Mouse (Mus musculus) liver, embryonic 12.5 days (tissue): ENCODE measurements around the gene Loxl3. TPM values are rescaled to one million over a fixed set of nuclear protein-coding genes. Genes with fewer than 3 reads are reported as not detected.

Experiments used
- ATAC-seq: fragments of 200-750 bp; cut with Nextera tagmentation; 2 replicates; pipeline ENCODE4 v1.8.0; 2017; ENCODE audit warnings: moderate number of reproducible peaks, mild to moderate bottlenecking, moderate library complexity
- H3K27ac ChIP-seq: fragments of 300-500 bp; sonication (generic); 2 replicates; pipeline ENCODE4 v1.5.1; 2016; ENCODE audit warnings: mild to moderate bottlenecking
- H3K27me3 ChIP-seq: fragments of 300-500 bp; sonication (generic); replicated peaks from 2 replicates; pipeline ENCODE4 v1.6.1; 2016; ENCODE audit warnings: mild to moderate bottlenecking, moderate library complexity
- H3K36me3 ChIP-seq: fragments of 300-500 bp; sonication (generic); 2 replicates; pipeline ENCODE4 v1.6.1; 2016; ENCODE audit warnings: mild to moderate bottlenecking, moderate library complexity
- H3K4me1 ChIP-seq: fragments of 300-500 bp; sonication (generic); 2 replicates; pipeline ENCODE4 v1.6.1; 2016
- H3K4me2 ChIP-seq: fragments of 300-500 bp; sonication (generic); 2 replicates; pipeline ENCODE4 v1.6.1; 2016; ENCODE audit warnings: mild to moderate bottlenecking, moderate library complexity
- H3K4me3 ChIP-seq: fragments of 300-500 bp; sonication (generic); 2 replicates; pipeline ENCODE4 v1.5.1; 2016; ENCODE audit warnings: mild to moderate bottlenecking, moderate library complexity
- H3K9ac ChIP-seq: fragments of 300-500 bp; sonication (generic); 2 replicates; pipeline ENCODE4 v1.6.1; 2016; ENCODE audit warnings: mild to moderate bottlenecking, moderate library complexity
- H3K9me3 ChIP-seq: fragments of 300-500 bp; sonication (generic); replicated peaks from 2 replicates; pipeline ENCODE4 v1.6.1; 2016; ENCODE audit warnings: mild to moderate bottlenecking, moderate library complexity
- WGBS: fragments of 180-500 bp; shearing (Covaris S2); methylation state at CpG from one replicate; pipeline ENCODE4 v1.1.7; 2016; ENCODE audit not compliant: insufficient replicate concordance; 5-methylcytosine and 5-hydroxymethylcytosine counted together
- polyA plus RNA-seq: library from polyadenylated mRNA; unstranded; fragments of >200 nt; fragmentation: Nextera tagmentation; extraction: Ambion mirVana; gene quantifications from 2 replicates; pipeline ENCODE4 v1.2.1, GENCODE M21; 2016

Loxl3 gene
- polyA plus RNA-seq, 1 experiment from 2014 or later = 3.2 TPM

- Histone ChIP-seq H3K4me1 (peaks cover 99% of the 10 kb centered on the region), H3K27ac (peak overlapping the region; percentile 82)
- ATAC-seq = peak; percentile 75
Observed at GRCm38 (mm10) chr6:83020121-83020520, 13.9 kb upstream of the Loxl3 start.

GRCm38 (mm10) chr6:83020836-83021593, 13.0 kb upstream of the Loxl3 start:
- Histone ChIP-seq H3K9ac (0 out of 2 replicates have a peak overlapping the region, but pooled peaks have one; percentile 27), H3K27ac (peak overlapping the region; percentile 82), H3K9me3 (no peaks in the 10 kb centered on the region), H3K4me3 (no peak overlapping the region), H3K4me1 (peaks cover 90% of the 10 kb centered on the region), H3K27me3 (no peaks in the 10 kb centered on the region), H3K36me3 (0 out of 2 replicates have a peak, but pooled peaks cover 2% of the 10 kb centered on the region), H3K4me2 (no peak overlapping the region; the same call in 1 of the 2 replicates)
- 72% methylated on average over 4 of the region's 4 CpGs for WGBS
- ATAC-seq = no peak

More at GRCm38 (mm10) chr6:83020121-83020520, 13.9 kb upstream of the Loxl3 start:
- no peak overlapping the region for H3K4me3 ChIP-seq
- 23% methylated on average over 6 of the region's 6 CpGs for WGBS
- 0 out of 2 replicates have a peak, but pooled peaks cover 2% of the 10 kb centered on the region for H3K36me3 ChIP-seq
- H3K9ac ChIP-seq = peak overlapping the region; percentile 37; the same call in 1 of the 2 replicates
- H3K27me3 ChIP-seq = no peaks in the 10 kb centered on the region
- no peaks in the 10 kb centered on the region for H3K9me3 ChIP-seq
- peak overlapping the region; percentile 27 for H3K4me2 ChIP-seq

- Histone ChIP-seq H3K36me3 (0 out of 2 replicates have a peak, but pooled peaks cover 2% of the 10 kb centered on the region), H3K9me3 (no peaks in the 10 kb centered on the region), H3K4me3 (no peak overlapping the region), H3K27me3 (no peaks in the 10 kb centered on the region), H3K4me2 (peak overlapping the region; percentile 33), H3K9ac (peak overlapping the region; percentile 38; the same call in 1 of the 2 replicates), H3K27ac (peak overlapping the region; percentile 82), H3K4me1 (peaks cover 82% of the 10 kb centered on the region)
- WGBS = 58% methylated on average over 9 of the region's 9 CpGs
- ATAC-seq = peak; percentile 83
Observed at GRCm38 (mm10) chr6:83023008-83023407, 11.0 kb upstream of the Loxl3 start.

GRCm38 (mm10) chr6:83023786-83024185, 10.2 kb upstream of the Loxl3 start:
- H3K9ac ChIP-seq = peak overlapping the region; percentile 33; the same call in 1 of the 2 replicates
- ATAC-seq = no peak
- 92% methylated on average over 2 of the region's 2 CpGs for WGBS
- no peak overlapping the region for H3K4me3 ChIP-seq
- H3K9me3 ChIP-seq = no peaks in the 10 kb centered on the region
- peaks cover 82% of the 10 kb centered on the region for H3K4me1 ChIP-seq
- peak overlapping the region; percentile 82 for H3K27ac ChIP-seq
- no peak overlapping the region for H3K4me2 ChIP-seq
- H3K36me3 ChIP-seq = no peaks in the 10 kb centered on the region
- no peaks in the 10 kb centered on the region for H3K27me3 ChIP-seq

GRCm38 (mm10) chr6:83024421-83024820, 9.6 kb upstream of the Loxl3 start:
- H3K9ac ChIP-seq = no peak overlapping the region; the same call in 1 of the 2 replicates
- 44% methylated on average over 4 of the region's 4 CpGs for whole genome bisulfite sequencing
- ATAC-seq = no peak
- H3K36me3 ChIP-seq = peaks cover 1% of the 10 kb centered on the region; the same call in 1 of the 2 replicates
- no peak overlapping the region for H3K4me2 ChIP-seq
- H3K27me3 ChIP-seq = no peaks in the 10 kb centered on the region
- H3K27ac ChIP-seq = peak overlapping the region; percentile 82
- H3K4me3 ChIP-seq = no peak overlapping the region
- H3K9me3 ChIP-seq = no peaks in the 10 kb centered on the region
- peaks cover 80% of the 10 kb centered on the region for H3K4me1 ChIP-seq

- no peak for ATAC-seq
- H3K36me3 ChIP-seq = peaks cover 8% of the 10 kb centered on the region
- no peak overlapping the region for H3K9ac ChIP-seq
- no peak overlapping the region for H3K4me2 ChIP-seq
- no peaks in the 10 kb centered on the region for H3K9me3 ChIP-seq
- H3K27me3 ChIP-seq = 0 out of 2 replicates have a peak, but pooled peaks cover under 1% of the 10 kb centered on the region
- H3K4me1 ChIP-seq = peaks cover 77% of the 10 kb centered on the region
- 96% methylated on average over 4 of the region's 4 CpGs for WGBS
- H3K4me3 ChIP-seq = no peak overlapping the region
- peak overlapping the region; percentile 82 for H3K27ac ChIP-seq
Observed at GRCm38 (mm10) chr6:83025221-83025620, 8.8 kb upstream of the Loxl3 start.

GRCm38 (mm10) chr6:83027293-83027692, 6.7 kb upstream of the Loxl3 start:
- 68% methylated on average over 8 of the region's 8 CpGs for WGBS
- ATAC-seq = no peak
- Histone ChIP-seq H3K4me3 (no peak overlapping the region), H3K36me3 (peaks cover 28% of the 10 kb centered on the region), H3K4me1 (peaks cover 77% of the 10 kb centered on the region), H3K9me3 (no peaks in the 10 kb centered on the region), H3K27ac (peak overlapping the region; percentile 50; the same call in 1 of the 2 replicates), H3K4me2 (no peak overlapping the region), H3K9ac (peak overlapping the region; percentile 12; the same call in 1 of the 2 replicates), H3K27me3 (peaks cover 19% of the 10 kb centered on the region; the same call in 1 of the 2 replicates)

- WGBS = 42% methylated on average over 8 of the region's 9 CpGs
- no peak overlapping the region for H3K4me2 ChIP-seq
- no peak overlapping the region for H3K4me3 ChIP-seq
- ATAC-seq = no peak
- peak overlapping the region; percentile 12; the same call in 1 of the 2 replicates for H3K9ac ChIP-seq
- H3K4me1 ChIP-seq = peaks cover 76% of the 10 kb centered on the region
- H3K9me3 ChIP-seq = no peaks in the 10 kb centered on the region
- peaks cover 28% of the 10 kb centered on the region for H3K36me3 ChIP-seq
- H3K27ac ChIP-seq = peak overlapping the region; percentile 50; the same call in 1 of the 2 replicates
- H3K27me3 ChIP-seq = peaks cover 19% of the 10 kb centered on the region; the same call in 1 of the 2 replicates
Observed at GRCm38 (mm10) chr6:83027706-83028105, 6.3 kb upstream of the Loxl3 start.

- Histone ChIP-seq H3K9ac (no peak overlapping the region), H3K36me3 (peaks cover 28% of the 10 kb centered on the region), H3K4me1 (peaks cover 70% of the 10 kb centered on the region), H3K27me3 (peaks cover 27% of the 10 kb centered on the region; the same call in 1 of the 2 replicates), H3K27ac (peak overlapping the region; percentile 48), H3K4me2 (no peak overlapping the region), H3K4me3 (no peak overlapping the region), H3K9me3 (no peaks in the 10 kb centered on the region)
- 63% methylated on average over 10 of the region's 10 CpGs for WGBS
- no peak for ATAC-seq
Observed at GRCm38 (mm10) chr6:83029777-83030176, 4.2 kb upstream of the Loxl3 start.

- Histone ChIP-seq H3K27ac (no peak overlapping the region), H3K9me3 (no peaks in the 10 kb centered on the region), H3K9ac (no peak overlapping the region), H3K4me1 (peaks cover 68% of the 10 kb centered on the region), H3K4me2 (peak overlapping the region; percentile 87), H3K36me3 (peaks cover 28% of the 10 kb centered on the region), H3K27me3 (peaks cover 39% of the 10 kb centered on the region; the same call in 1 of the 2 replicates), H3K4me3 (no peak overlapping the region)
- WGBS = 81% methylated on average over 7 of the region's 7 CpGs
- ATAC-seq = no peak
Observed at GRCm38 (mm10) chr6:83031111-83031510, 2.9 kb upstream of the Loxl3 start.

GRCm38 (mm10) chr6:83031921-83032590, 1.9 kb upstream of the Loxl3 start:
- H3K4me2 ChIP-seq = peak overlapping the region; percentile 87
- peaks cover 28% of the 10 kb centered on the region for H3K36me3 ChIP-seq
- H3K9ac ChIP-seq = peak overlapping the region; percentile 91
- 53% methylated on average over 18 of the region's 18 CpGs for WGBS
- H3K27ac ChIP-seq = peak overlapping the region; percentile 84
- no peak for ATAC-seq
- H3K4me1 ChIP-seq = peaks cover 65% of the 10 kb centered on the region
- H3K9me3 ChIP-seq = no peaks in the 10 kb centered on the region
- peaks cover 42% of the 10 kb centered on the region; the same call in 1 of the 2 replicates for H3K27me3 ChIP-seq
- peak overlapping the region; percentile 80 for H3K4me3 ChIP-seq
